Mouse (Mus musculus) stomach, postnatal 0 days (tissue): ENCODE measurements around the gene Zcchc10. TPM values are rescaled to one million over a fixed set of nuclear protein-coding genes. Genes with fewer than 3 reads are reported as not detected.

Source experiments
- ATAC-seq: fragments of 200-750 bp; cut with Nextera tagmentation; 2 replicates; pipeline ENCODE4 v1.8.0; 2017; ENCODE audit not compliant: low FRiP score, low TSS enrichment
- DNase-seq: peaks from one replicate; pipeline ENCODE4 v3.0.0-alpha.2; 2016; ENCODE audit warnings: low spot score
- H3K27ac ChIP-seq: fragments of 300-500 bp; sonication (generic); replicated peaks from 2 replicates; pipeline ENCODE4 v1.5.1; 2014; ENCODE audit warnings: mild to moderate bottlenecking, control low read depth
- H3K27me3 ChIP-seq: fragments of 300-500 bp; sonication (generic); 2 replicates; pipeline ENCODE4 v1.6.1; 2014; ENCODE audit warnings: low read length; ENCODE audit not compliant: control insufficient read depth, insufficient read depth
- H3K36me3 ChIP-seq: fragments of 300-500 bp; sonication (generic); 2 replicates; pipeline ENCODE4 v1.6.1; 2014; ENCODE audit warnings: low read length, mixed read lengths; ENCODE audit not compliant: control insufficient read depth, insufficient read depth
- H3K4me1 ChIP-seq: fragments of 300-500 bp; sonication (generic); replicated peaks from 2 replicates; pipeline ENCODE4 v1.6.1; 2014; ENCODE audit warnings: antibody characterized with exemption; ENCODE audit not compliant: control insufficient read depth, insufficient read depth
- H3K4me2 ChIP-seq: fragments of 300-500 bp; sonication (generic); replicated peaks from 2 replicates; pipeline ENCODE4 v1.6.1; 2014; ENCODE audit warnings: low read depth, mild to moderate bottlenecking, control low read depth, moderate library complexity
- H3K4me3 ChIP-seq: fragments of 300-500 bp; sonication (generic); 2 replicates; pipeline ENCODE4 v1.5.1; 2014; ENCODE audit warnings: low read depth, low read length, control low read depth
- H3K9ac ChIP-seq: fragments of 300-500 bp; sonication (generic); 2 replicates; pipeline ENCODE4 v1.6.1; 2014; ENCODE audit warnings: mild to moderate bottlenecking, low read length, control low read depth, mixed read lengths
- H3K9me3 ChIP-seq: fragments of 300-500 bp; sonication (generic); 2 replicates; pipeline ENCODE4 v1.6.1; 2016; ENCODE audit warnings: low read length; ENCODE audit not compliant: control insufficient read depth
- CTCF ChIP-seq: IDR thresholded peaks from 2 replicates; pipeline ENCODE4 v1.5.1; 2016; ENCODE audit warnings: antibody characterized with exemption, low read depth, mild to moderate bottlenecking, moderate library complexity
- EP300 ChIP-seq: optimal IDR thresholded peaks from 2 replicates; pipeline ENCODE3; 2016; ENCODE audit warnings: antibody characterized with exemption
- WGBS: fragments of 180-500 bp; shearing (Covaris S2); extraction: QIAGEN DNeasy Blood & Tissue Kit; methylation state at CpG from one replicate; pipeline ENCODE4 v1.1.7; 2014; 5-methylcytosine and 5-hydroxymethylcytosine counted together
- polyA plus RNA-seq: library from polyadenylated mRNA; unstranded; fragments of >200 nt; fragmentation: Nextera tagmentation; extraction: Ambion mirVana; gene quantifications from 2 replicates; pipeline ENCODE4 v1.2.1, GENCODE M21; 2015

Zcchc10 gene
- polyA plus RNA-seq, 1 experiment from 2014 or later: 12.4 TPM

- H3K27me3 ChIP-seq: no peaks in the 10 kb centered on the region
- TF ChIP-seq CTCF: no peak
- TF ChIP-seq EP300: no peak
Measured at GRCm38 (mm10) chr11:53301167-53301515, 23.3 kb upstream of the Zcchc10 start.

GRCm38 (mm10) chr11:53304044-53304840 lies 20.2 kb upstream of the Zcchc10 start:
- no peak overlapping the region for H3K4me3 ChIP-seq
- DNase-seq (no peak), ATAC-seq (no peak)
- H3K27me3 ChIP-seq: no peaks in the 10 kb centered on the region
- H3K4me1 ChIP-seq: peaks cover 16% of the 10 kb centered on the region
- H3K36me3 ChIP-seq: no peaks in the 10 kb centered on the region
- 82% methylated on average over 14 of the region's 14 CpGs for WGBS
- H3K9ac ChIP-seq: no peak overlapping the region
- H3K9me3 ChIP-seq: no peaks in the 10 kb centered on the region
- H3K4me2 ChIP-seq: no peak overlapping the region
- TF ChIP-seq EP300 (no peak), CTCF (peak; percentile 21; the same call in 1 of the 2 replicates)
- H3K27ac ChIP-seq: no peak overlapping the region

More at GRCm38 (mm10) chr11:53301167-53301515, 23.3 kb upstream of the Zcchc10 start:
- ATAC-seq (no peak), DNase-seq (no peak)
- Histone ChIP-seq H3K9me3 (no peaks in the 10 kb centered on the region), H3K36me3 (no peaks in the 10 kb centered on the region), H3K4me1 (peaks cover 4% of the 10 kb centered on the region; the same call in 1 of the 2 replicates), H3K9ac (peak overlapping the region; percentile 99), H3K4me3 (peak overlapping the region; percentile 100), H3K27ac (peak overlapping the region; percentile 100), H3K4me2 (peak overlapping the region; percentile 57)
- WGBS: 46% methylated on average over 9 of the region's 9 CpGs

- no peak overlapping the region for H3K9ac ChIP-seq
- peaks cover 12% of the 10 kb centered on the region for H3K4me1 ChIP-seq
- ATAC-seq (no peak), DNase-seq (no peak)
- H3K4me2 ChIP-seq: no peak overlapping the region
- WGBS: 45% methylated on average over 2 of the region's 2 CpGs
- H3K4me3 ChIP-seq: no peak overlapping the region
- no peaks in the 10 kb centered on the region for H3K27me3 ChIP-seq
- no peak overlapping the region for H3K27ac ChIP-seq
- H3K36me3 ChIP-seq: no peaks in the 10 kb centered on the region
- TF ChIP-seq EP300: no peak
- no peak for TF ChIP-seq CTCF
- H3K9me3 ChIP-seq: no peaks in the 10 kb centered on the region
Measured at GRCm38 (mm10) chr11:53306965-53307364, 17.5 kb upstream of the Zcchc10 start.

GRCm38 (mm10) chr11:53307558-53308065 lies 16.9 kb upstream of the Zcchc10 start:
- no peak overlapping the region for H3K9ac ChIP-seq
- H3K27me3 ChIP-seq: no peaks in the 10 kb centered on the region
- H3K4me3 ChIP-seq: no peak overlapping the region
- H3K36me3 ChIP-seq: no peaks in the 10 kb centered on the region
- DNase-seq: no peak
- no peak for ATAC-seq
- no peak for TF ChIP-seq EP300
- TF ChIP-seq CTCF: no peak
- H3K9me3 ChIP-seq: no peaks in the 10 kb centered on the region
- WGBS: 47% methylated on average over 10 of the region's 10 CpGs
- no peak overlapping the region for H3K4me2 ChIP-seq
- H3K4me1 ChIP-seq: peaks cover 12% of the 10 kb centered on the region
- peak overlapping the region; percentile 92 for H3K27ac ChIP-seq

GRCm38 (mm10) chr11:53308251-53308864 lies 16.1 kb upstream of the Zcchc10 start:
- ATAC-seq (peak; percentile 80), DNase-seq (peak; percentile 34)

More at GRCm38 (mm10) chr11:53308251-53308864, 16.1 kb upstream of the Zcchc10 start:
- TF ChIP-seq EP300 (no peak), CTCF (no peak)
- H3K4me2 ChIP-seq: no peak overlapping the region
- no peak overlapping the region for H3K9ac ChIP-seq
- no peaks in the 10 kb centered on the region for H3K27me3 ChIP-seq
- no peaks in the 10 kb centered on the region for H3K36me3 ChIP-seq
- H3K4me1 ChIP-seq: peaks cover 12% of the 10 kb centered on the region
- peak overlapping the region; percentile 92 for H3K27ac ChIP-seq
- no peak overlapping the region for H3K4me3 ChIP-seq
- H3K9me3 ChIP-seq: no peaks in the 10 kb centered on the region
